Mouse (Mus musculus) lung, embryonic 14.5 days (tissue): ENCODE data around the gene Nrarp. TPM values are rescaled to one million over a fixed set of nuclear protein-coding genes. Genes with fewer than 3 reads are reported as not detected.
A peak's percentile ranks its signal among the peaks of the same experiment; 100 is the strongest.

Experiments
- ATAC-seq: fragments of 200-750 bp; cut with Nextera tagmentation; 2 replicates; pipeline ENCODE4 v1.8.0; 2017; ENCODE audit warnings: mild to moderate bottlenecking, moderate TSS enrichment, moderate library complexity; ENCODE audit not compliant: insufficient read depth
- DNase-seq: peaks from one replicate; pipeline ENCODE4 v3.0.0-alpha.2; 2015
- H3K27ac ChIP-seq: fragments of 300-500 bp; sonication (generic); 2 replicates; pipeline ENCODE4 v1.5.1; 2014; ENCODE audit warnings: low read depth, mild to moderate bottlenecking, moderate library complexity
- H3K27me3 ChIP-seq: fragments of 300-500 bp; sonication (generic); 2 replicates; pipeline ENCODE4 v1.6.1; 2014; ENCODE audit warnings: low read length, control low read depth; ENCODE audit not compliant: insufficient read depth
- H3K36me3 ChIP-seq: fragments of 300-500 bp; sonication (generic); 2 replicates; pipeline ENCODE4 v1.6.1; 2014; ENCODE audit warnings: control low read depth; ENCODE audit not compliant: insufficient read depth
- H3K4me1 ChIP-seq: fragments of 300-500 bp; sonication (generic); 2 replicates; pipeline ENCODE4 v1.6.1; 2014; ENCODE audit warnings: antibody characterized with exemption, control low read depth; ENCODE audit not compliant: insufficient read depth
- H3K4me2 ChIP-seq: fragments of 300-500 bp; sonication (generic); 2 replicates; pipeline ENCODE4 v1.6.1; 2014; ENCODE audit warnings: mild to moderate bottlenecking
- H3K4me3 ChIP-seq: fragments of 300-500 bp; sonication (generic); 2 replicates; pipeline ENCODE4 v1.5.1; 2014; ENCODE audit warnings: low read depth, low read length
- H3K9ac ChIP-seq: fragments of 300-500 bp; sonication (generic); 2 replicates; pipeline ENCODE4 v1.6.1; 2014
- H3K9me3 ChIP-seq: fragments of 300-500 bp; sonication (generic); 2 replicates; pipeline ENCODE4 v1.6.1; 2016; ENCODE audit warnings: low read depth, low read length, control low read depth
- CTCF ChIP-seq: IDR thresholded peaks from 2 replicates; pipeline ENCODE4 v1.5.1; 2016; ENCODE audit warnings: antibody characterized with exemption, low read depth
- WGBS: fragments of 180-500 bp; shearing (Covaris S2); extraction: QIAGEN DNeasy Blood & Tissue Kit; methylation state at CpG from one replicate; pipeline ENCODE4 v1.1.7; 2014; 5-methylcytosine and 5-hydroxymethylcytosine counted together
- polyA plus RNA-seq: library from polyadenylated mRNA; unstranded; fragments of >200 nt; fragmentation: Nextera tagmentation; extraction: Ambion mirVana; gene quantifications from 2 replicates; pipeline ENCODE4 v1.2.1, GENCODE M21; 2014

Gene Nrarp
- polyA plus RNA-seq, 1 experiment from 2014 or later, result 14.9 TPM

GRCm38 (mm10) chr2:25179566-25180217, 866 bp upstream of the Nrarp start:
- Histone ChIP-seq H3K27ac (no peak overlapping the region), H3K4me3 (peak overlapping the region; percentile 62), H3K4me1 (peaks cover 15% of the 10 kb centered on the region), H3K9me3 (no peaks in the 10 kb centered on the region), H3K9ac (no peak overlapping the region), H3K27me3 (peaks cover 59% of the 10 kb centered on the region), H3K36me3 (no peaks in the 10 kb centered on the region), H3K4me2 (peak overlapping the region; percentile 91)
- WGBS, result 47% methylated on average over 15 of the region's 15 CpGs
- DNase-seq (no peak), ATAC-seq (no peak)
- TF ChIP-seq CTCF, result no peak

- peak overlapping the region; percentile 91 for H3K4me2 ChIP-seq
- no peaks in the 10 kb centered on the region for H3K36me3 ChIP-seq
- peak overlapping the region; percentile 86 for H3K27ac ChIP-seq
- DNase-seq (peak; percentile 64), ATAC-seq (peak; percentile 37)
- peak overlapping the region; percentile 62 for H3K4me3 ChIP-seq
- under 1% methylated on average over 100 of the region's 100 CpGs for WGBS
- H3K9me3 ChIP-seq, result no peaks in the 10 kb centered on the region
- peak overlapping the region; percentile 60 for H3K9ac ChIP-seq
- peaks cover 66% of the 10 kb centered on the region for H3K27me3 ChIP-seq
- peak; percentile 6; the same call in 1 of the 2 replicates for TF ChIP-seq CTCF
- H3K4me1 ChIP-seq, result peaks cover 15% of the 10 kb centered on the region
Measured at GRCm38 (mm10) chr2:25180973-25181890, 674 bp downstream of the Nrarp start.

- Histone ChIP-seq H3K9me3 (no peaks in the 10 kb centered on the region), H3K9ac (peak overlapping the region; percentile 60), H3K27ac (peak overlapping the region; percentile 86; the same call in 1 of the 2 replicates), H3K27me3 (peaks cover 68% of the 10 kb centered on the region), H3K36me3 (no peaks in the 10 kb centered on the region), H3K4me3 (peak overlapping the region; percentile 62), H3K4me2 (peak overlapping the region; percentile 91), H3K4me1 (peaks cover 11% of the 10 kb centered on the region)
- ATAC-seq (no peak), DNase-seq (no peak)
- 1% methylated on average over 17 of the region's 17 CpGs for WGBS
- TF ChIP-seq CTCF, result no peak
Measured at GRCm38 (mm10) chr2:25181891-25182397, 1.4 kb downstream of the Nrarp start.

- Histone ChIP-seq H3K4me3 (peak overlapping the region; percentile 62), H3K36me3 (no peaks in the 10 kb centered on the region), H3K27ac (no peak overlapping the region), H3K27me3 (peaks cover 64% of the 10 kb centered on the region), H3K9me3 (no peaks in the 10 kb centered on the region), H3K4me2 (peak overlapping the region; percentile 91), H3K9ac (no peak overlapping the region), H3K4me1 (peaks cover 7% of the 10 kb centered on the region)
- TF ChIP-seq CTCF, result no peak
- WGBS, result 25% methylated on average over 6 of the region's 6 CpGs
- DNase-seq, result no peak
- ATAC-seq, result no peak
Measured at GRCm38 (mm10) chr2:25182664-25183063, 2.1 kb downstream of the Nrarp start.

DNA sequence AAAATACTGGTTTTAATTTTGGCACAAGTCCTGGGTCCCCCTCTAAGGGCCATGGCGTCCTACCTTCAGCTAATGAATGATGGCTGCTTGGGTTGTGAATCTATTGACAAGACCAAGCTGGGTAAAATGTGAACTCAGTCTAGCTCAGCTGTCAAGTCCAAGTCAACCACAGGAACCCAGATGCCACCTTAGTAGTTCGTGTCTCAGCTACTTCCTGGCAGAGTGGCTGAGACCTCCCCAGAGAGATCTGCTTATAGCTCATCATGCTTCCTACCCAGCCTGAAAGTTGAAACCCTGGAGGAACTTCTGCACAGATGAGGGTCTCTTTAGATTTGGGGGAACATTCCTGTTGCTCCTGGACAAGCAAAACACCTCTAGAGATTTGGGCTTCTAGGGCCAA, 2.8 kb downstream of the Nrarp start:
- no peak overlapping the region for H3K27ac ChIP-seq
- H3K36me3 ChIP-seq, result no peaks in the 10 kb centered on the region
- 56% methylated on average over 2 of the region's 2 CpGs for WGBS
- H3K9me3 ChIP-seq, result no peaks in the 10 kb centered on the region
- H3K9ac ChIP-seq, result no peak overlapping the region
- H3K4me3 ChIP-seq, result no peak overlapping the region
- H3K4me1 ChIP-seq, result peaks cover under 1% of the 10 kb centered on the region
- H3K27me3 ChIP-seq, result peaks cover 60% of the 10 kb centered on the region
- no peak for DNase-seq
- peak overlapping the region; percentile 91; the same call in 1 of the 2 replicates for H3K4me2 ChIP-seq
- no peak for TF ChIP-seq CTCF
- no peak for ATAC-seq

DNA sequence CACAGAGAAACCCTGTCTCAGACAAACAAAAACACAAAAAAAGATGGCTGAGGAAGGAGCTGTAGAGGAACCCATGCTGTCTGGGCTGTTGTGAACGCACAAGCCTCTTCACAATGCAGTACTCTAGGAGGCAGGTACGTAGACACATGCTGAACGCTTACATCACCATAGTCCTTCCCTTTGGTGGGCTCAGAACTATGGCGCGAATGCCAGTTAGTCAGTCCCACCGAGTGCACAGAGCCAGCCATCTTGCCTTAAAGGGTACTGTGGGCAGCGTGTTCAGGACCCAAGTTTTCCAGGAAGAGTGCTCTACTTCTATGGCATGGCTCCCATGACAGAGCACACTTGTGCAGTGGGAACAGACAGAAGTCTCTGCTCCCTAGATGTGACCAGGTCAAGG, 3.9 kb downstream of the Nrarp start:
- DNase-seq (no peak), ATAC-seq (no peak)
- H3K36me3 ChIP-seq, result no peaks in the 10 kb centered on the region
- H3K4me2 ChIP-seq, result no peak overlapping the region
- no peak overlapping the region for H3K9ac ChIP-seq
- no peaks in the 10 kb centered on the region for H3K9me3 ChIP-seq
- 92% methylated on average over 7 of the region's 7 CpGs for WGBS
- no peak overlapping the region for H3K27ac ChIP-seq
- H3K4me1 ChIP-seq, result no peaks in the 10 kb centered on the region; the same call in 1 of the 2 replicates
- peaks cover 52% of the 10 kb centered on the region for H3K27me3 ChIP-seq
- H3K4me3 ChIP-seq, result no peak overlapping the region
- no peak for TF ChIP-seq CTCF
